Mouse (Mus musculus) liver, embryonic 12.5 days (tissue): ENCODE results near the gene Tmem251. TPM values are rescaled to one million over a fixed set of nuclear protein-coding genes. Genes with fewer than 3 reads are reported as not detected.

Source experiments
- polyA plus RNA-seq: library from polyadenylated mRNA; unstranded; fragments of >200 nt; fragmentation: Nextera tagmentation; extraction: Ambion mirVana; gene quantifications from 2 replicates; pipeline ENCODE4 v1.2.1, GENCODE M21; 2016

The Tmem251 gene
- polyA plus RNA-seq, 1 experiment from 2014 or later: 12.3 TPM

Other genes starting within 250 kb of the Tmem251 start
- gene Chga, start 188.8 kb upstream of the Tmem251 start, polyA plus RNA-seq: 1.3 and 1.4 TPM in 2 replicates
- gene Itpk1, start 38.8 kb upstream of the Tmem251 start, polyA plus RNA-seq: 3.7 and 4.3 TPM in 2 replicates
- 9.2 and 11.7 TPM in 2 replicates for gene Moap1, start 101 bp upstream of the Tmem251 start, polyA plus RNA-seq
- 0.48 TPM in 1 of 2 replicates, not detected in the other for gene Gm28051, start 14.0 kb downstream of the Tmem251 start, polyA plus RNA-seq
- 20.6 and 23.2 TPM in 2 replicates for gene Gon7, start 14.0 kb downstream of the Tmem251 start, polyA plus RNA-seq
- 32.1 and 32.4 TPM in 2 replicates for gene Ubr7, start 14.2 kb downstream of the Tmem251 start, polyA plus RNA-seq
- gene Gm20604, start 14.9 kb downstream of the Tmem251 start, polyA plus RNA-seq: 11.8 and 12.4 TPM in 2 replicates
- 7.3 and 7.5 TPM in 2 replicates for gene Btbd7, start 134.7 kb downstream of the Tmem251 start, polyA plus RNA-seq
- not detected in 2 replicates for gene Cox8c, start 155.6 kb downstream of the Tmem251 start, polyA plus RNA-seq
- gene Unc79, start 205.1 kb downstream of the Tmem251 start, polyA plus RNA-seq: 0.04 TPM in 1 of 2 replicates, not detected in the other